Mouse (Mus musculus) myocyte (in vitro differentiated cells): ENCODE results near the gene Sds.

Source experiments
- E2F4 ChIP-seq: IDR thresholded peaks from one replicate; pipeline ENCODE4 v1.6.1; 2011; ENCODE audit warnings: mild to moderate bottlenecking, control low read depth, moderate library complexity; ENCODE audit not compliant: insufficient read depth
- MYOD1 ChIP-seq, 3 experiments: IDR thresholded peaks; one replicate each; pipeline ENCODE4 v1.6.1; 2011; ENCODE audit warnings: control low read depth in 2 of 3, low read depth in 2 of 3, mild to moderate bottlenecking in 2 of 3, moderate library complexity in 1 of 3; ENCODE audit not compliant: insufficient read length in 2 of 3, control insufficient read depth in 1 of 3
- MYOG ChIP-seq, 3 experiments: IDR thresholded peaks; one replicate each; pipeline ENCODE4 v1.6.1; 2011; ENCODE audit warnings: control low read depth in 2 of 3, low read depth in 2 of 3, mild to moderate bottlenecking in 2 of 3; ENCODE audit not compliant: insufficient read length in 2 of 3, control insufficient read depth in 1 of 3, insufficient read depth in 1 of 3
- POLR2A ChIP-seq: IDR thresholded peaks from one replicate; pipeline ENCODE4 v1.6.1; 2011; ENCODE audit warnings: low read depth, mild to moderate bottlenecking, control low read depth, moderate library complexity; ENCODE audit not compliant: insufficient read length
- POLR2AphosphoS2 ChIP-seq: IDR thresholded peaks from one replicate; pipeline ENCODE4 v1.6.1; 2011; ENCODE audit warnings: low read depth, control low read depth; ENCODE audit not compliant: insufficient read length
- SRF ChIP-seq: IDR thresholded peaks from one replicate; pipeline ENCODE4 v1.6.1; 2011; ENCODE audit warnings: low read depth; ENCODE audit not compliant: control insufficient read depth, insufficient read length
- TCF12 ChIP-seq: IDR thresholded peaks from one replicate; pipeline ENCODE4 v1.6.1; 2011; ENCODE audit warnings: mild to moderate bottlenecking, control low read depth; ENCODE audit not compliant: poor library complexity, insufficient read depth, severe bottlenecking
- USF1 ChIP-seq: IDR thresholded peaks from one replicate; pipeline ENCODE4 v1.6.1; 2011; ENCODE audit warnings: low read depth, mild to moderate bottlenecking, control low read depth, moderate library complexity

DNA sequence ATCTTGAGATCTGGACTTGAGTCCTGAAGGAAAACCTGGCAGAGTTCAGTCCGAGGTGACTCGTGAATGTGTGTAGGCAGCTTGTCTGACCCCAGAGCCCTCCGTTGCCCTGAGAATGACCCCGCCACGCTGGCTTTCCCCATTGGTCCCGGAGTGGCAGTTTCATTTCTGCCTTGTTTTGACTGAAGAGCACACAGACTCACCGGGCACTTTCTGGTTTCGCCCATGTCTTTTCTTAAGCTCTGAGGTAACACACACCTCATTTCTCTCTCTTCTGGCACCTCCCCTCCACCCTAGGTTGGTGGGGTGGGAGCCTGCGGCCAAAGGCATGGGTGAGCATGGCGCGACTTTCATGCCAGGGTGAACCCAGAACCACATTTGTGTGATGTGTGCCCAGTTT lies 50.0 kb downstream of the Sds start:
- no peak for TF ChIP-seq E2F4
- no peak for TF ChIP-seq POLR2A
- no peak for TF ChIP-seq POLR2AphosphoS2
- no peak for TF ChIP-seq MYOG (IDR thresholded peaks at IDR 0.05; ENCODE audit: control insufficient read depth in 1 of 3, insufficient read depth in 1 of 3, insufficient read length in 2 of 3, low read depth in 2 of 3)
- TF ChIP-seq USF1, result no peak
- no peak for TF ChIP-seq SRF
- no peak for TF ChIP-seq TCF12
- no peak for TF ChIP-seq MYOD1 (IDR thresholded peaks at IDR 0.05; ENCODE audit: control insufficient read depth in 1 of 3, insufficient read length in 2 of 3, low read depth in 2 of 3)
